Mouse (Mus musculus) kidney, adult 18-20 months (tissue): ENCODE data around the gene Ubac2.

Source experiments
- DNase-seq: peaks from one replicate; pipeline ENCODE4 v3.0.0; 2021

Ubac2 gene

DNA sequence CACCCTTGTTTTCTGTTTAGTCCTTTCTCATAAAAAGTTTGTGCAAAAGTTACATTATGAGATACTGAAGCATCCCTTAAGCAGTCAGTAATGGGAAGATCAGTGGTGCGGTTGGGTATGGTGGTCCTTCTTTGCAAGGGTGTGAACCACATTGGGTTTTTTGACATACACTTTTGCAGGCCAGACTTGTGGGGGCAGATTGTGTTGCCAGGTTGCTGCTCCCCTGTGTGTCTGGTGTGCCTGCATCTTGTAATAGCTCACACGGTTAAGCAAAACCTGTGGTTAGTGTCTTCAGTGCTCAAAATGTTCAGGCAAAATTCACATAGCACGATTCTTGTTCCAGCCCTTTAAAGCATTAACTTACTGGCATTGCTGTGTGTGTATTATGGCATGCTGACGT lies 16.9 kb downstream of the Ubac2 start:
- no peak for DNase-seq

DNA sequence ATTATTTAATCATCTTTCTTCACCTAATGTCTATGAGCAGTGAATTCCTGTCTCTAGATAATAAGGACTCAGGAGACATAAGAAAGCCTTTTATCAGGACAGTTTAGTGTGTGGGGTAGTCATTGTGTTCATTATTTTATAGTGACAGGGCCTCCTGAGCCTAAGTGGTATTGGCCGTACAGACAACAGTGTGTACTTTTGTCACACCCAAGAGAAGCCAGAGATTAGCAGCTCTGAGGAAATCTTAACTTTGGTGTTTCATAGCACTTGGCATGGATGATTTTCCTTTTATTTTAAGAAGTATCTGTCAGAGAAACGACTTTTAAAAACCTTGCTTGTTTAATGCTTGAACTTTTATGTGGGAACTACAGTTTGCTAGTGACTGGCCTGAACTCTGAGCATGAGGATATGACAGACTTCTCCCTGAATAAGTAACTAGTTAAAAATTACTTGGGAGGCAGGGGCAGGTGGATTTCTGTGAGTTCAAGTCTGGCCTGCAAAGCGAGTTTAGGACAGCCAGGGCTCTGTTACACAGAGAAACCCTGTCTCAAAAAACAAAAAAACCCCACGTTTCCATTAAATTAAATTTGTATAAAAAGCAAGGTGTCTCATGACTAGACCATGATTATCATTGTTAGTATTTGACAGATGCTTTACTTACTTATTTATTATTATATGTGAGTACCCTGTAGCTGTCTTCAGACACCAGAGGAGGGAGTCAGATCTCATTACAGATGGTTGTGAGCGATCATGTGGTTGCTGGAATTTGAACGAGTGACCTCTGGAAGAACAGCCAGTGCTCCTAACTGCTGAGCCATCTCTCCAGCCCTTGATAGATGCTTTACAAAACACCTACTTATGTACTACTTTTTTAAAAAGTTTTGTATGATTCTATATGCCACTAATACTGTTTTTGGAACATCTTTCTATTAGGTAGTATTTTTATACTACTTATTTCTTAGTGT lies 18.0 kb downstream of the Ubac2 start:
- peak; percentile 59 for DNase-seq

DNA sequence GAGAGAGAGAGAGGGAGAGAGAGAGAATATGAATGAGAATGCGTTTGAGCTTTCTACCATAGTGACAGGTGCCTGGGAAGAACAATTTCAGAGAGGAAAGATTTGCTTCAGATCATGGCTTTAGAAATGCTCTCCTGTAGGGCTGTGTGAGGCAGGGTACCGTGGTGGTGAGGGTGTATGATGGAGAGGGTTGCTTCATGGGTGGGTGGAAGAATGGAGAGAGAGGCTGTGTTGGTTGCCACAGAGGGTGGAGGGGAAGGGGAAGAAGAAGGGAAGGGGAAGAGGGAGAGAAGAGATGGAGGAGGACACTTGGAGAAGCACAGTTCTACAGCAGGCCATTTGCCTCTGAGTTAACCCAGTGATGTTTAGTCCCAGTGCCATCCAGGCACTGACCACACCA lies 19.4 kb downstream of the Ubac2 start:
- DNase-seq, result no peak

DNA sequence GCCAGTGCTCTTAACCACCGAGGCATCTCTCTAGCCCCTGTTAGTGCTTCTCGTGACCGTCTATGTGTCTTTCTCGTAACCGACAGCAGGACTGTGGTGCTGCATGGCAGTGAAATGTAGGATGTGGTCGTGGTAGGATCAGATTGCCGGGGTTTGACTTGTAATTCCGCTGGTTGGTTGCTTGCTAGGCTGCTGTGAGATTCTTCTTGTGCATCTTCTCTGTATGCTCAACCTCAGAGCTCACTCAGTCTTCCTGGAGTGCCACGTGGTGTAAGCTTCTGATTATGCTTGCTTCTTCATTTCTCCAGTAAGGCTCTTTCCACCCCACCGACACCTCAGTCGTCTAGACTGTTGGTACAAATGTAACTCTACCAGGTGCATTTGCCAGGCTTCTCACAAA lies 20.1 kb downstream of the Ubac2 start:
- no peak for DNase-seq

DNA sequence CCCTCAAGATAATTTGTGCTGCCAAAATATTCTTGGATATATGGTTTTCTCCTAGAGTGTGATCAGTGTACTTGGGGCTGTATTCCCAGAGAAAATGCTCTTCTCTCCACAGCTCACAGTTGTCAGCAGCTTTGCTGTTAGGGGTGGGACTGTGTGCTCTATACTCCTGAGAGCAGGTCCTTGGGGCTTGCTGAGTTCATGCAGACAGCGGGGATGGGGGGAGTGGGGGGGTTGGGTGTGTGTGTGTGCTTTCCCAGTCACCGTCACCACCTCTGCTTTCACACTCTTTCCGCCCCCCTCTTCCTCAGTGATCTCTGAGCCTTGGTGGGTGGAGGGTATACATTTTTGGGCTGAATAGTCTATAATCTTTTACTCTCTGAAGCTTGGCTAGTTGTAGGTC lies 20.7 kb downstream of the Ubac2 start:
- DNase-seq, result no peak

DNA sequence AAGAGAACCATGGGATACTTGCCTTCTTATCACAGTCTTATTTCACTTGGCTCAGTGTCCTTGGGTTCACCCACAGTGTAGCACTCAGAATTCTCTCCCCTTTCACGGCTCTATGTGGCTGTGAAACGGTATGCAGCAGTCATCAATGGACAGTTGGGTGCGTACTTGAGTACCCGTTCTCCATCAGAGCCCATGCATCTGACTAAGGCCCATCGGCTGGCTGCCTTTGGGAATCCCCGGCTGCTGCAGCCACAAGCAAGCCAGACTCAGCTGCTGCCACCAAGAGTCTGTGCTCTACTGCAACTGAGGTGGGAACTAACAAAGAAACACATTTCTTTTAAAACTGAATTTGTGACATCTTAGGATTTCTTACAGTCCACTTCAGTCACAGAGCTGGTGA lies 23.1 kb downstream of the Ubac2 start:
- no peak for DNase-seq

DNA sequence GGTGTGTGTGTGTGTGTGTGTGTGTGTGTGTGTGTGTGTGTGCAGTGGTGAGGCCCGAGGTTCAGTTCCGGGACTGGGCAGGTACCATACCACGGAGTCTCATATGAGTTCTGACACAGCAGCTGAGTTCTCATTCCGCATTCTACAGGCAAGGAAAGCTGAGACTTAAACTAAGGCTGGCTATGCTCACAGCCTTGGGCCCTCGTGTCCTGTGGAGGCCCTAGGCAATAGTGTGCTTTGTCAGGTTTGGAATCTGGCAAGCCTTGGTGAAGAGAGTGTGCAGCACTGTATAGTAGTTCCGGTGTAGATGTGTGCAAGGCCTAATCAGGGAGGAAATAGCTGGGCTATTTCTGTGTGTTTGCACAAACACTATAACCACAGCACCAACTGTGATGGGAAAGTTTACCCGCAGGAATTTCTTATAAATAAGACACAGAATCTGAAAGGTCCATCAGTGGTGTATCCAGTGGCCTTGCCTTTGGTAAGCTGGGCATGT lies 25.0 kb downstream of the Ubac2 start:
- no peak for DNase-seq

DNA sequence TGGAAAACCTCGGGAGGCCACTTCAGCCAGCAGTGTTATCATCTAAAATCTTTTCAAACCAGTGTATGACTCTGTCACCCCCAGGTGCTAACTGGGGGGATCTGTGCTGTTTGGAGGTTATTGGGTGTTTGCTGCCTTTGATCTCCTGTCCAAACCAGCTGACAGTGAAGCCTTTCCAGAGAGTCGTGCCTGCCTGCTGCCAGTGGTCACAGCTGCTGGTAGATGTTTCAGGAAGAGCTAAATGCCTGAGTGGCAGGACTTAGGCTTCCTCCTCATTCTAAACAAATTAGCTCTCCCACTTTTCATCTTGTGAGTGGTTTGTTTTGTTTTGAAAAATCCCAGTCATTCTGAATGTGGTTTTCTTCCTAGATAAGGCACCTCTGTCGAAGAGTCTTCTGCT lies 26.3 kb downstream of the Ubac2 start:
- no peak for DNase-seq

DNA sequence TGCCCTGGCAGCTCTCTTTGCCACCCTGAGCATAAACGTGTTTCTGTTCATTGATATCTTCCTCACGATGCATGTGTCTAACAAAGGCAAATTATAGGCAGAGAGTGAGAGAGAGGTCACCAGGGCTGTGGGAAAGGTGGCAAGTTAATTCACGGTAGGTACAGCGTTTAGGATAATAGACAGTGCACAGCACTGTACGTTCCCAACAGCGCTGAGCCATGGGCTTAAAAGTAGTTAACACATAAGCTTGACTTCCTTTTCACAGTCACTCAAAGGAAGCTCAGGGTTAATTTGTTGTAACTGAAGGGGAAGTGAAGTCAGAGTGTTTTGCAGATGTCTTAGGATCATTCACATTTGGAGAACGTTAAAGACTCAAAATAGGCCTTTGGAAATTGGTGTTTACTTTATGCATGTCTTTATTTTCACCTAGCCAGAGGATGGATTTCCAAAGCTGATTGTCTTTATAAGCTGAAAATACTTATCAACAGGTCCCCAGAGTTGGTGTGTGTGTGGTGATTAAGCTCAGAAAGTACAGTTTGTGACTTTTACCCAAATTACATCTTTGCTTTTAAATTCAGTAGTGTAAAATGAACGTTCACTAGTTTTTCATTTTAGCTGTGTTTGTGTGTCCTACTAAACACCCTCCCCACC lies 28.0 kb downstream of the Ubac2 start:
- no peak for DNase-seq

DNA sequence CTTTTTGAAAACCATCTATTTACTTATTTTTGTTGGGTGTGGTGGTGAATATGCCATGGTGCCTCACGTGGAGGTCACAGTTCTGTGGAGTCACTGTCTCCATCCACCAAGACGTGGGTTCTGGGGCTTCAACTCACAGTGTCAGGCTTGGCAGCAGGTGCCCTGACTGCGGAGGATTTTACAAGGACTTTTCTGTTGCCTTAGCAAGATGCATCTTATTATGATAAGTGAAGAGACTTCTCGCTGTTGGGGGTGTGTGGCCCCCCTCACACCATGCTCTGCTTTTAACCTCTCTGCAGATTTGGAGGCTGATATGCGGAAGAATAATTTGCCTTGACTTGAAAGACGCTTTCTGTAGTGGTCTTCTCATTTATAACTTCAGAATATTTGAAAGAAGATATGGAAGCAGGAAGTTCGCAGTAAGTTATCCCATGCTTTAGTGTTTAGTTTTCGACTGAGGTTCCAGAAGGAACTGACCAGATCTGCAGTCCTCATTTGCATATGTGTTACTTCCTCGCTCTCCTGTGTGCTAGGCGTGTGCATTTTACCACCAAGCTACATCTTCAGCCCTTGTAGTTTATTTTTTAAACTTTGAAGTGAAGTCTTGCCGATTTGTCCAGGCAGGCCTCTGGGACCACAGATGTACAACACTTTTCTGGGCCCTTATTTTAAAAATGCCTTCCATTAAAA lies 28.7 kb downstream of the Ubac2 start:
- DNase-seq, result no peak

DNA sequence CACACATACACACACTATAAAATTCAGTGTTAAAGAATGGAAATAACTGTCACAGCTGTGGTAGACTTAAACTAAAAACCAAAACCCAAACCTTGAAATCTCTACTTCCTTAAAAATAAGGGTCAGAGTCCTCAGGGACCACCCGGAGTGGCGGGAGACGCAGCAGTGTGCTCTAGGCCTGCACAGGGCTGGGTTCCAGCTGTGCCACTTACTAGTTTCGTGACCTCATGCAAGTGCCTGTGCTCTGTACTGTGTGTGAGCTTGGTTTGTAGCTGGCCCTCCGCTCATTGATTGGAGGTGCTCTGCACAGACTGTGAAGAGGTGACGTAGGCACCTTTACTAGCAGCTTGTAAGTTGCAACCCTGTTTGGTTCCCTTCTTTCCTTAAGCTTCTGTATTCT lies 31.4 kb downstream of the Ubac2 start:
- no peak for DNase-seq

DNA sequence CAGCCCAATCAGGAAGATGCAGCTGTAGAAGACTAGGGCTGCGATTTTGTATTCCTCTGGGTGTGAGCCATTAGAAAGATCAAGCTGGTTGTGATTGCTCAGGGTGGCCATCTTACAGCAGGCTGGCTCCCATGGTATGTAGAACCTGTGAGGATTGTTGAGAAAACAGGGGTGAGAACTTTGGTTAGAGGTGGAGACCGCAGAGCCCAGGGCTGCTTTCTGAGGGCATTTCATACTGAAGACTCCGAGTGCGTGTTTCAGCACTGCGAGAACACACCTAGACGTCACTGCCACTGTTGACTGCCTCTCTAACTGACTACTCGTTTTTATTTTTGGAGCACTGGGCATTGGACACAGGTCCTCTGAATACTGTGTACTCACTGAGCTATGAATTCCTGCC lies 34.1 kb downstream of the Ubac2 start:
- no peak for DNase-seq

DNA sequence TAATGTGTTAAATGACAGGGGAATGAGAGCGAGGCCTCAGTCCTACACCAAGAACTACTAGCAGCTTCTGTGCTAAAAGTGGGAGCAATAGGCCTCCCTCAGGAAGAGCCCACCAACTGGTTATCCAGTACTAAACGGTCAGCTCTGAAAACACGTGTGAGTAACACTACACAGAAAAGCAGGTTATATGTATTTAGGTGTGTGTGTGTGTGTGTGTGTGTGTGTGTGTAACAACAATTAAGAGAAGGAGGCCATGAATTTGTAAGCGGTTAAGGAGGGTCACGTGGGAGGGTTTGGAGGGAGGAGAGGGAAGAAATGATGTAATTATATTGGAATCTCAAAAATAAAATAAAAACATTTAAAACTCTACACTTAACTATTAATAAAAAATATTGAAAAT lies 36.7 kb downstream of the Ubac2 start:
- no peak for DNase-seq

DNA sequence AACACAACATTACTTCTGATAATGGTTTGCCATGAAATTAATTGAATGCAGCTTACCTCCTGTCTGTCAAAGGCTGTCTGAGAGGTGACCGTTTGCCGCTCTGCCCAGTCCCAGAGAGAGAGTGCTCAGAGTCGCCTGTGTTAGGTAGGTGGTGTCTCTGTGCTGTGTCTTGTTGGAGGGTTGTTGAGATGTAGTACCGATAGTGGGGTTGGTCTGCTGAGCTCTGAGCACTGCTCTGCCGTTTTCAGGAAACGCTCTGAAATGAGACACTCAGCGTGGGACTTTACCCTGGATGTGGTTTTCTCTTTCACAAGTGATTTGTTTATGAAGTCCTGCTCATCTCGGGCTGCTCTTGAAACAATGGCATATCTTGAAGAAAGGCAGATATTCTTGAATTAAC lies 37.2 kb downstream of the Ubac2 start, which contains the start of gene Gpr18:
Gene Gpr18, minus strand, starts transcription at position 161 of the 400 bp plus-strand sequence.
- no peak for DNase-seq

DNA sequence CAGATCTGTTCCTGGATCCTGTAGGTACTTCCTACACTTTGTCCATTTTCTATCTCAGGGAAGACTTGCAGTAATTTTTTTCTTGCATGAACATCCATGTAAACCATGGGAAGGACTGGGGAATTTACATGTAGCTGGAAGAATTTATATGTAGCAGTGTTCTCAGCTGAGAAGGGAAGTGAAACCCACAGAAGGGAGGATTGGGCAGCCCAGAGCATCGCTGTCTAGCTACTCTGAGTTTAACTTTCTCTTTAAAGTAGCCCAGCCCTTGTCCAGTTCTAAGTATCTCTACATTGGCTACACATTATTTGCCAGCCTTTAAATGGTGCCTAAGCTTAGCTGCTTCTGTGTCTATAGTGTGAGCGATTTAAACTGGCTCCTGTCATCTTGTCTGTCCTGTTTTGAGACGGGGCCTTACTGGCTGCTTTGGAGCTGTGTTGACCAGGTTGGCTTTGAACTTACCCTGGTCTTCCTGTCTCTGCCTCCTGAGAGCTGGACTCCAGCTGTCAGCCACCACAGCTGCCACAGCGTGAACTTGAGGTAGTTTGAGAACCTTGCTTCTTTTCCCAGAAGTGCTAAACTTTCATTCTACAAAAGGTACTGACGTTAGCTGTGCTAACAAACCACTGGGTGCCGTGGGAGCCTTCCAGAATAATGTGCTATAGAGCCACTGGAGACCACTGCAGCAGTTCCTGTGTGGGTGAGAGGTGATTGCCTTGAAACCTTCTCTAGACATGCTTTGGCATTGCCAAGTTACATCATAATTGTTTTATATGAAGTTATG lies 38.1 kb downstream of the Ubac2 start:
- no peak for DNase-seq

DNA sequence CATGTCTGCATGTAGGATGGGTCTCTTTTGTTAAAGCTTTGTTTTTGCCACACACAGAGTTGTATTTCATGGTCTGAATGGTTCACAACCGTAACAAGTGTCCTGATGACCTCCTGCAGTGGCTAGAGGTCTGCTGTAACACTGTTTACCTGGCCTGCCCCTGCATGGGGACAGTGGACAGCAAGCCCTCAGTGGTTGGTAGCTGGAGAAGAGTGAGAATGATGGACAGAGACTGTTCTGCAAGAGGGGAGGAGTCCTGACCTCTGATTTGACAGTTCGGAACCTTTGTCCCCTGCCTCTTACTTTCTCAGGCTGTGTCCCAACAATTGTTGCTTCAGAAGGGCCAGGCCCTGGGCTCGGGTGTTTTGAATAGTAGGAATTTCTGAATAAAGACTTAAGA lies 39.8 kb downstream of the Ubac2 start:
- DNase-seq, result no peak

DNA sequence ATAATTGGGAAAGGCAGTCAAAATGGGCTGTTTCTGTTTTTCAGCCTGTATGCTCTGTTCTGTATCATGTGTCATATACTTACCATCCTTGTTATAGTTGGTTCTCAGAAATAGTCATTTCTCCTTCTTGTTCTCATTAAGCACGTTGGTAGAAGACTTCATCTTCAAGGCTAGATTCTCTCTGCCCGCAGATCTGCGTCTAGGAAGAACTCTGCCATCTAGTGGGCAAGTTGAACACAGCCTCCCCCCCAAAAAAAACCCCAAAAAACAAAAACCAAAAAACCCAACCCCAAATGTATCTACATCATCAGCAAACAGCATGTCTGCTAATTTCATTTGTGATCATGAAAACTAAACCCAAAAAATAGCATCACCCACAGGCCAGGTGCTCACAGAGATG lies 41.3 kb downstream of the Ubac2 start:
- no peak for DNase-seq

DNA sequence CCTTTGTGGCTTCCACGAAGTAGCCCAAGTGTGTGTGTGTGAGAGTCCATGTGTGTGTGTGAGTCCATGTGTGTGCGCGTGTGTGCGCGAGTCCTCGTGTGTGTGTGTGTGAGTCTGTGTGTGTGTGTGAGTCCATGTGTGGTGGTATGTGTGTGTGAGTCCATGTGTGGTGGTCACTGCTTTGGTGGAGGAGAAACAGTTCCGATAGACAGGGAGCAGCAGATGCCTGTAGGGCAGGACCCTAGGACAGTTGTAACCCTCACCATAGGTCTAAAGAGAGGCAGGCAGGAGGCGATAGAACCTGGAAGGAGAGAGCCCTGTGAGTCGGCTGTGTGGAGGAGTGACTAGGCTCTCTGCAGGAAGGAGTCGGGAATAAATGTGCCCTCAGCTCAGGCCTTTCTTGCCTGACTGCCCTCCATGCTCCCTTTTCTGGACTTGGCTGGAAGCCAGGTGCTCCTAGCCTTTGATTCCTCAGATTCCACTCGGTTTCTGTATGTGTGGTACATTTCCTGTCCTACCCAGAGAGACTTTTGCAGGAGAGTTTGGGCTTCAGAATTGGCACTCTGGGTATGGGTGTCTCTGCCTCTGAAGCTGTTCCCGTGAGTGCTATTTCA lies 42.2 kb downstream of the Ubac2 start:
- DNase-seq, result peak; percentile 69

DNA sequence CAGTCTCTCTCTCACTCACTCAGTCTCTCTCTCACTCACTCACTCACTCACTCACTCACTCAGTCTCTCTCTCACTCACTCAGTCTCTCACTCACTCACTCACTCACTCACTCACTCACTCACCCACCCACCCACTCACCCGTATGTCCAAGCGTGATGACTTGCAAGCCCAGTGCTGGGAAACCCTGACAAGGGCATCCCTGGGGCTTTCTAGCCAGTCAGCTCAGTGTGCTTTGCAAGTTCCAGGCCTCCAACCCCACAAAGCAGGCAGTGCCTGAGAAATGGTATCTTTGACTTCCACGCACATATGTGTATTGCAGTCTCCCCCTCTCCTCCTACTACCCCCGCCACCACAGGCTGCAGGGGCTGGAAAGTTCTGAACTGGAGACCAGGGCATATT lies 43.6 kb downstream of the Ubac2 start:
- DNase-seq, result no peak

DNA sequence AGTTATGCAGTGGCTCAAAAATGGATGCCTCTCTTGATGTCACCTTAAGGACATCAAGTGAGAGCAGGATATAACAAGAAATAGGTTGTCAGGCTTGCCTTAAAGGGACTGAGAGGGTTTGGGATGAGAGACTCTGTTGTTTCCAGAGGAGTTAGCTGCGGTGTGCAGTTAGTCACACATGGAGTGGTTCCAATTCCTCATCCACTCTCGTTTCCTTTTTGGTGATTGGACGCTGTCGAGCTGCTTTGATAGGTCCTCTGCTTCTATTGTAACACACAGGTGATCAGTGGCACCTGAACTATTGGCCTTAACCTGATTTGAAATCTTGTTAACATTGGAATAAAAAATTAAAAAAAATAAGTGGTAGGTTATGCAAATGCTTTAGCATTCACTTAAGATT lies 44.3 kb downstream of the Ubac2 start:
- DNase-seq, result no peak

DNA sequence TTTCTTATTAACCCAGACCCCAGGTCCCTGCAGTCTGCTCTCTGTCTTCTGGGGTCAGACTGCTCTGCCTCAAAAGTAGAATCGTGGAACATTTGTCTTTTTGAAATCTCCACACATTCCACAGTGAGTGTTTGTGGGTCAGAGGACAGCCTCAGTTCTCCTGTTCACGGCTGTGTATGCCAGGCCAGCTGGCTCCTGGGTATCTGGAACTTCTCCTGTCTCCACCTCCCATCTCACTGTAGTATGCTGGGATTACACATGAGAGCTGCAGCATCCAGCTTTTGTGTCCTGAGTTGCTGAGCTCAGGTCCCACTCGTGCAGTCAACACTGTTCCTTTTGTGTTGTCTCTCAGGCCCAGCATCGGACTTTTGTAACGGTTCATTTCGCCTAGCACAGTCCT lies 46.5 kb downstream of the Ubac2 start:
- DNase-seq, result no peak

DNA sequence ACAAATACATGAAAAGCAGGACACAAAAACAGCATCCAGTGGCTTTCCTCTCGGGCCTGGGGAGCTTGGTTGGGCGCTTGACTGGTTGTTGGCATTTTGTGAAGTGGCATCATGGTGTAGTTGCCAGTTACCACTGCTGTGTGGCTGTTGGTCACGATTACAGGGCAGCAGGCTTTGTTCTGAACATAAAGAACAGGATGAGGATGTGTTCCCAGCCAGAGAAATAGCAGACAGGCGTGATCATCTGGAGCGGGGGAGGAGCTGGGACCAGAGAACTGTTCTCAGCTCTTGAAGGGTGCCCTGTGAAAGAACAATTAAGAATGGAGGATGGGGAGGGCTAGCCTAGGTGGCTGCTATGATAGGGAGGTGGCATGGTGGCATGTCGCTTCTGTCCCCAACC lies 48.5 kb downstream of the Ubac2 start:
- DNase-seq, result no peak
